Mouse (Mus musculus) gastrocnemius, adult 8-10 months (tissue): Measurements from ENCODE around the gene Krt32. TPM values are rescaled to one million over a fixed set of nuclear protein-coding genes. Genes with fewer than 3 reads are reported as not detected.

Experiments used
- DNase-seq, 2 experiments: peaks; one replicate each; pipeline ENCODE4 v3.0.0; 2022; ENCODE audit warnings: low spot score in 2 of 2
- total RNA-seq, 4 experiments: library from RNA; stranded (reverse); gene quantifications; 2 replicates each; pipeline ENCODE4 v1.2.4; 2022

Gene Krt32
- total RNA-seq, 4 experiments from 2014 or later = not detected

DNA sequence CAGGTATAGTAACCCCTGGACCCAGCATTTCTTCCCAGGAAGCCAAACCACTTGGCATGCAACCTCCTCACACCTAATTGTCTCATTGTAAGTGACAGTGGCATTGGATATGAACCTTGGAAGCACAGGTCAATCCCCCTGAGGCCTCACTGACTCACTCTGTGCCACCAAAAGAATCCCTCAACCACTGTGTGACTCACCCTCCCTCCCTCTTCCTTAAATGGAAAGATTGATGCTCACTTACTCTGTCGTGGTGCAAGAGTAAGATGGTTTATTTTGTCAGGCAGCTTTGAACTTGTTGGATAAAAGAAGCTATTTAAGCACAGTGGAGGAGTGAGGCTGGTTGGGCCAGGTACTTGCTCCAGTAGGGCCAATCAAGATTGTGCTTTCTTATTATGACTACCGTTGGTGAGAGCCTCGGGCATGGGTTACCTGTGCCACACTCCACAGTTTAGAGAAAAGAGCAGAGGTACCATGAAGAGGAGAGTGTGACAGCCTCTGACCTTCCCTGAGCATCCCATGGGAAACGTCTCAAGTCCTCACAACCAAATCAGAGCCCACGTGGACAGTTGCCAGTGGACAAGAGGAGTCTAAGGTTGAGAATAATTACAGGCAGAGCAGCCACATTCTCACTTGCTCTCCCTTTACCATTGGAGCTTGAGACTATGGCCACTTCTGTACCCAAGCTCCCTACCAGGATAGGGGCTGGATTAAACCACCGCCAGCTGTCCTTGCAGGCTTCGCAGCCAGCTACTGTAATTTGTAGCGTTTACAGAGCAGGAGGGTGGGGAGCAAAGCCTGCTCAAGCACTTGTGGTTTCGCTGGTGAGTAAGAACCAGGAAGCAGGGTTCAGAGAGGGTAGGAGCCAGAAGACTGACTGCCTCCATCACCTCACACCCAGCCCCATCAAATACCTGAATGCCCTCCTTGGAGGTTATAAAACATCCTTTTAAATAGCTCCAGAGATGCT lies 32.1 kb downstream of the Krt32 start:
- no peak for DNase-seq

DNA sequence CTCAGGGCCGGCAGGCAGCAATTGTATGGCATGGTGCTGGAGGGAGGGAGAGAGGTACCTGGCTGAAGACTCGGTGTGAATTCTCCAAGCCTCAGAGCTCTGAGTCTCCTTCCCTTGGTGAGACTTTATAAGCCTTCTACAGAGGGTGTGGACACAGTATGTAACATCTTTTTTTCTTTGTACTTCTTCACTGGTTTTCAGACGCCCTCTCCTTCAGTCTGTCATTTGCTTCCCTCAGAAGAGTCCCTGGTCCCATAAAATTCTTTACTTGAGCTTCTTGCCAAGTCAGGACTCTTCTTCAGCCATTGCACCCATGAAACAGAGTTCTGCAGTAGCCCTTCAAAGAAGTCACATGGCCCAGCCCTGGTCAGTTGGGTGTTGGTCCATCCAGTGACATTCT lies 37.6 kb downstream of the Krt32 start, which contains the start of gene Krt31:
Gene Krt31 (minus strand): TSS at position 101 of the 400 bp plus-strand sequence.
- no peak for DNase-seq

DNA sequence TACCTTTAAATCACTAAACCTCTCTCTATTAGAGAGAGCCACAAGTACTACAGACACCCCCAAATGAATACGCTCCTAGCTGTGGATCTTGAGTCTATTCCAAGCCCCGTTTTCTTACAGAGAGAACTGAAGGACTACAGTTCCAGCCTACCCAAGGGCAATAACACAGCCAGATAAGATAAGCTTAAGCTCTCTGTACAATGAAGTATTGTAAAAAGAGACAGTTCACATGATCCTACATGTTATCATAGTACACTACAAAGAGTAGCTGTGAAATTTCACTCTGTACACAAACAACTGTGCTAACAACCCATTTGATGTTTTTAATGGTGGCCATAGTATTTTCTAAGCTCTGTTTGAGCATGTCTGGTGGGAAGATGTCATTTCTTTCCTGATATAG lies 40.8 kb downstream of the Krt32 start:
- no peak for DNase-seq

DNA sequence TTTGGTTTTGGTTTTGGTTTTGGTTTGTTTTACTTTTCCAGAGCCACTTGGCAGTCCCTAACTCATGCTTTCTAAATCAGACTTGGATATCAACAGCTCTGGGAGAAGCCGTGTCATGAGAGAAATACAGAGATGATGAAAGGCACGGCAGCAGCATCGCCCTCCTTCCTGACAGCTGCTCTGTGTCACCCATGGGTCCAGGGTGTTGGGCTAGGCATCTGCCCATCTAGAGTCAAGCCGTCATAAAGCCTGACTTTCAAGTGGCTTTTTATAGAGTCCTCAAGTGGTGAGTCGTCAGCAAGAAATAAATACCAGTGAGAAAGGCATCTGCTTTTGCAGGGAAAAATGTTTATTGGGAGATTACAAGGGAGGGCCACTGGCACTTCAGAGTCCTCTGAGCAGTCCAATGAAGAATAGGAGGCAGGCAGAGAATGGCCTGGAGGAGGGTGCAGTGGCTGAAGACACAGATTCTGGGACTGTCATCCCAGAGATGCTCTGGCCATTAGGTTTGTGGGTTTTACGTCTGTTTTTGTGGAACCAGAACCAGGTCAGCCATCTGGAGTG lies 41.6 kb downstream of the Krt32 start:
- DNase-seq = no peak

DNA sequence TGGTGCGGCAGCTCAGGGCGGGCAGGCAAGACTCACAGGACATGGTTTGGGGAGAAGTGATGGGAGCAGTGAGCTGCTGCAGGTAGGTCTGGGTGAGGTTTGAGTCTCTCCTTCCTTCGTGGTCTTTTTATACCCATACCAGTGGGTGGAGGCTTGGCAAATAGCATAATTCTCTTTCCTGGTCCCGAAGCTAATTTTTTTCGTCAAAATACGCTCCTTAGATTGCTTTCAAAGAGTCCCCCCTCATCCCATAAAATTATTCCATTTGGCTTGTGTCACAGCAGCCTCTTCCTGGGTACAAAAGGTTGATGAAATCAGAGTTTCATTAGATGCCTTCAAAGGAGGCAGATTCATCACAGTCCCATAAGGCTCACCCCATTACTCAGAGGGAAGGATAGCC lies 46.6 kb downstream of the Krt32 start, which contains the start of gene Krt34:
Gene Krt34 (minus strand): TSS at position 101 of the 400 bp plus-strand sequence.
- no peak for DNase-seq

Other genes with a start within 250 kb of the Krt32 start
- not detected for gene Krtap4-16, start 236.6 kb downstream of the Krt32 start, total RNA-seq
- not detected for gene Gm11568, start 230.3 kb downstream of the Krt32 start, total RNA-seq
- gene Gm11559, start 223.8 kb downstream of the Krt32 start, total RNA-seq = not detected
- gene Krtap9-1, start 214.8 kb downstream of the Krt32 start, total RNA-seq = not detected
- gene Gm11567, start 209.0 kb downstream of the Krt32 start, total RNA-seq = not detected
- gene Krtap31-1, start 180.3 kb downstream of the Krt32 start, total RNA-seq = not detected
- gene Gm11565, start 173.5 kb downstream of the Krt32 start, total RNA-seq = not detected
- not detected for gene Krtap31-2, start 151.9 kb downstream of the Krt32 start, total RNA-seq
- not detected for gene Krtap9-5, start 139.8 kb downstream of the Krt32 start, total RNA-seq
- not detected for gene Krtap29-1, start 109.2 kb downstream of the Krt32 start, total RNA-seq
- not detected for gene Krtap16-1, start 101.6 kb downstream of the Krt32 start, total RNA-seq
- not detected for gene Krtap17-1, start 94.2 kb downstream of the Krt32 start, total RNA-seq
- not detected for gene Krt33a, start 72.0 kb downstream of the Krt32 start, total RNA-seq
- not detected for gene Krt33b, start 58.4 kb downstream of the Krt32 start, total RNA-seq
- not detected for gene Krt34, start 46.7 kb downstream of the Krt32 start, total RNA-seq
- gene Krt31, start 37.7 kb downstream of the Krt32 start, total RNA-seq = not detected
- not detected for gene Krt35, start 8.0 kb upstream of the Krt32 start, total RNA-seq
- not detected for gene Krt36, start 17.4 kb upstream of the Krt32 start, total RNA-seq
- not detected for gene Krt13, start 33.3 kb upstream of the Krt32 start, total RNA-seq
- not detected for gene Krt15, start 47.7 kb upstream of the Krt32 start, total RNA-seq
- 1 to 10 TPM in 1 of 4 experiments, under 1 TPM in 1, not detected in 2; 0.35 to 1.1 TPM for gene Krt19, start 60.4 kb upstream of the Krt32 start, total RNA-seq
- gene Krt9, start 105.0 kb upstream of the Krt32 start, total RNA-seq = not detected
- not detected for gene Krt14, start 119.3 kb upstream of the Krt32 start, total RNA-seq
- gene Krt16, start 160.7 kb upstream of the Krt32 start, total RNA-seq = not detected
- not detected for gene Krt17, start 172.8 kb upstream of the Krt32 start, total RNA-seq
- not detected for gene Krt42, start 181.6 kb upstream of the Krt32 start, total RNA-seq
- gene Eif1, start 231.7 kb upstream of the Krt32 start, total RNA-seq = 1,000 to 10,000 TPM; 1,612 to 1,857 (median 1,692) TPM
- gene Gast, start 246.2 kb upstream of the Krt32 start, total RNA-seq = not detected